Mouse (Mus musculus) hindbrain, embryonic 12.5 days (tissue): ENCODE measurements around the gene Tle6. TPM values are rescaled to one million over a fixed set of nuclear protein-coding genes. Genes with fewer than 3 reads are reported as not detected.

Source experiments
- ATAC-seq: fragments of 200-750 bp; cut with Nextera tagmentation; 2 replicates; pipeline ENCODE4 v1.8.0; 2017; ENCODE audit warnings: moderate TSS enrichment; ENCODE audit not compliant: low FRiP score
- H3K27ac ChIP-seq: fragments of 300-500 bp; sonication (generic); 2 replicates; pipeline ENCODE4 v1.5.1; 2016; ENCODE audit warnings: mild to moderate bottlenecking
- H3K27me3 ChIP-seq: fragments of 300-500 bp; sonication (generic); 2 replicates; pipeline ENCODE4 v1.6.1; 2016; ENCODE audit warnings: mild to moderate bottlenecking
- H3K36me3 ChIP-seq: fragments of 300-500 bp; sonication (generic); 2 replicates; pipeline ENCODE4 v1.6.1; 2016; ENCODE audit warnings: mild to moderate bottlenecking
- H3K4me1 ChIP-seq: fragments of 300-500 bp; sonication (generic); 2 replicates; pipeline ENCODE4 v1.6.1; 2016
- H3K4me2 ChIP-seq: fragments of 300-500 bp; sonication (generic); replicated peaks from 2 replicates; pipeline ENCODE4 v1.6.1; 2016; ENCODE audit warnings: mild to moderate bottlenecking
- H3K4me3 ChIP-seq: fragments of 300-500 bp; sonication (generic); 2 replicates; pipeline ENCODE4 v1.5.1; 2016; ENCODE audit warnings: mild to moderate bottlenecking
- H3K9ac ChIP-seq: fragments of 300-500 bp; sonication (generic); 2 replicates; pipeline ENCODE4 v1.6.1; 2016; ENCODE audit warnings: mild to moderate bottlenecking, moderate library complexity
- H3K9me3 ChIP-seq: fragments of 300-500 bp; sonication (generic); replicated peaks from 2 replicates; pipeline ENCODE4 v1.6.1; 2016; ENCODE audit warnings: mild to moderate bottlenecking
- WGBS: fragments of 180-500 bp; shearing (Covaris S2); methylation state at CpG from one replicate; pipeline ENCODE4 v1.1.7; 2016; 5-methylcytosine and 5-hydroxymethylcytosine counted together
- polyA plus RNA-seq: library from polyadenylated mRNA; unstranded; fragments of >200 nt; fragmentation: Nextera tagmentation; extraction: Ambion mirVana; gene quantifications from 2 replicates; pipeline ENCODE4 v1.2.1, GENCODE M21; 2016

Gene Tle6
- polyA plus RNA-seq, 1 experiment from 2014 or later, result 8.3 TPM

DNA sequence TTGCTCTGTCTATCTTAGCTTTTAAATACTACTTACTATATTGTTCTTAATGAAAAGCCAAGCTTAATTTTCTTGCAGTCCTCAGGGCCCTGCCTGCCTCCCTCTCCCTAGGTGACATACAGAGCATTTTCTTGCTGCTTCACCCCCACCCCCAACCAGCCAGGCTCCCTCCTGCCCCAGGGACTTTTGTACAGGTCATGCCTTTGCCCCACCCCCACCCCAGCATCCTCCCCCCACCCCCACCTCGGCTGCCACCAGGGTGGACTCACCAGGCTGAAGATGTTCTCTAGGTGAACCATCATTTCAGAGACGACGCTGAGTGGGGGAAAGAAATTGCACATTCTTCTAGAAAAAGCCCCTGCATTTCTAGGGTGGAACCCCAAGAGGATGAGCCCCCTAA, 2.5 kb downstream of the Tle6 start:
- Histone ChIP-seq H3K27ac (no peak overlapping the region), H3K4me1 (peaks cover 55% of the 10 kb centered on the region), H3K9me3 (no peaks in the 10 kb centered on the region), H3K36me3 (no peaks in the 10 kb centered on the region), H3K4me2 (no peak overlapping the region), H3K9ac (no peak overlapping the region), H3K27me3 (peaks cover 74% of the 10 kb centered on the region), H3K4me3 (no peak overlapping the region)
- 29% methylated on average over 3 of the region's 3 CpGs for WGBS
- no peak for ATAC-seq

DNA sequence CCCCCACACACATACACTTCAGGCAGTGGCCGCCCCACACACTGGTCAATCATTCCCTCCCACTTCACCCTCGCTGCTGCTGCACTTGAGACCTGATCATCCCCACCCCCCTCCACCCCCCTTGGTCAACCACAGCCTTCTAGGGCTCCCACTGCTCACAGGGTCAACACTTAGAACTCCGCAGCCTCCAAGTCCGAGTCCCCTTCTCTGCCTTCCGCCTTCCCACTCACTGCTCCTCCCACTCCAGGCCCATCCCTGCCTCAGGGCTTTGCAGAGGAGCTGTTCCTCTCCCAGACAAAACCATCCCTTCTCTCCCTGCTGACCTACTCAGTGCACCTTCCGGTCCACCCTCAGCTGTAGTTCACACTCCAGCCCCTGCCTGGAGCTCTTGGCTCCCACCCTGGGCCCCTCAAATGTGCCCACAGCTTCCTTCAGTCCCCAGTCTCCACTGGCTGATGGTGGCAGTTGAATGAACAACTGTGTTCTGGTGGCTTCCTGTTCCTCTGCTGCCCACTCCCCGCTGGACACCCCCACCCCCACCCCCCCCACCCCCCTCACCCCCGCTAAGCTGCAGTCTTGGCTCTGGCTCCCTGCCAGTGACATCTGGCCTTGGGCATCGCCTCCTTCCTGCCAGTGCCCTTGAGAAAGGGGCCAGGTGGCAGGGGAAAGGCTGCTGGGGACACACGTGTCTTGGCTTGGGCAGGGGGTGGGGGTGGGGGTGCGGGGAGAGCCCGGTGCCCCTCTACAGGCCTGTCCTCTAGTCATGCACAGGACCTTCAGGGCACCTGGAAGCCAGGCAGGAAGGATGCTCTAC, 3.5 kb downstream of the Tle6 start:
- WGBS, result 3% methylated on average over 12 of the region's 12 CpGs
- peak overlapping the region; percentile 79 for H3K27ac ChIP-seq
- H3K4me3 ChIP-seq, result no peak overlapping the region
- H3K36me3 ChIP-seq, result no peaks in the 10 kb centered on the region
- peak; percentile 21 for ATAC-seq
- H3K27me3 ChIP-seq, result peaks cover 84% of the 10 kb centered on the region
- H3K9ac ChIP-seq, result peak overlapping the region; percentile 28
- H3K4me2 ChIP-seq, result peak overlapping the region; percentile 41
- H3K4me1 ChIP-seq, result peaks cover 51% of the 10 kb centered on the region
- H3K9me3 ChIP-seq, result no peaks in the 10 kb centered on the region

DNA sequence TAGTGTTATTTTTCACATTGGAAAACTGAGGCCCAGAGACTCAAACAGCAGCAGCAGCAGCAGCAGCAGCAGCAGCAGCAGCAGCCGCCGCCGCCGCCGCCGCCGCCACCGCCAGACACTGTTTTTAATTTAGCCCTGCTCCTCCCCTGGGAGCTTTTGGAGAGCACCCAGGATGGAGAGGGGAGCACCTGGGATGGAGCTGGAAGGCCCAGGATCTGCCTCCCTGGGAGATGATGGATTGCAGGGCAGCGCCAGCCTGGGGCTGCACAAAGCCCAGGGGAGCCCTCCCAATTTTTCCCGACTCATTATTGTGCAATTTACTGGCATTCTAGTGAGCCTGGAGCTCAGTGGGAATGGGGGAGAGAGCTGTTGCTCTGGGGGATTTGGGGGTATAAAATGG, 4.3 kb downstream of the Tle6 start:
- Histone ChIP-seq H3K27ac (peak overlapping the region; percentile 79), H3K4me2 (peak overlapping the region; percentile 41), H3K9ac (peak overlapping the region; percentile 32; the same call in 1 of the 2 replicates), H3K9me3 (no peaks in the 10 kb centered on the region), H3K27me3 (peaks cover 87% of the 10 kb centered on the region), H3K4me1 (peaks cover 47% of the 10 kb centered on the region), H3K36me3 (no peaks in the 10 kb centered on the region), H3K4me3 (no peak overlapping the region; the same call in 1 of the 2 replicates)
- WGBS, result 4% methylated on average over 10 of the region's 10 CpGs
- ATAC-seq, result peak; percentile 12

DNA sequence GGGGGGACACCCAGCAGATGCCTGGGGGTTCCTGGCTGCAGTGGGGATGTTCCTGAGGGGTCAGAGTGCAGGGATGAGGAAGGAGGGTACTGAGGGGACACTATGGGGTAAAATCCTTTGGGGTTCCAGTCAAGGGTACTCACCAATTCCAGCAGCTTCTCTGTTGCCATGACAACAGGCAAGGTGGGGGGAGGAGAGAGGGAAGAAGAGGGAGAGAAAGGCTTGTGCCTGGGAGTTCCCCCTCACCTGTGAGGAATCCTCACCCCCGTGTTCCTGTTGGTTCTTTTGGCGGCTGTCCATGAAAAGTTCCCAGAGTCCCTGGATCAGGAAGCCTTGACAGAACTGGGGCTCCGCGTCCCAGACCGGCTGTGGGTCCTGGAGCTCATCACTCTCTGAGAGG, 5.3 kb downstream of the Tle6 start:
- no peak for ATAC-seq
- no peaks in the 10 kb centered on the region for H3K36me3 ChIP-seq
- peaks cover 92% of the 10 kb centered on the region for H3K27me3 ChIP-seq
- H3K27ac ChIP-seq, result no peak overlapping the region
- H3K4me2 ChIP-seq, result 0 out of 2 replicates have a peak overlapping the region, but pooled peaks have one; percentile 41
- H3K9me3 ChIP-seq, result no peaks in the 10 kb centered on the region
- no peak overlapping the region; the same call in 1 of the 2 replicates for H3K9ac ChIP-seq
- 38% methylated on average over 5 of the region's 5 CpGs for WGBS
- H3K4me3 ChIP-seq, result no peak overlapping the region
- H3K4me1 ChIP-seq, result peaks cover 38% of the 10 kb centered on the region

DNA sequence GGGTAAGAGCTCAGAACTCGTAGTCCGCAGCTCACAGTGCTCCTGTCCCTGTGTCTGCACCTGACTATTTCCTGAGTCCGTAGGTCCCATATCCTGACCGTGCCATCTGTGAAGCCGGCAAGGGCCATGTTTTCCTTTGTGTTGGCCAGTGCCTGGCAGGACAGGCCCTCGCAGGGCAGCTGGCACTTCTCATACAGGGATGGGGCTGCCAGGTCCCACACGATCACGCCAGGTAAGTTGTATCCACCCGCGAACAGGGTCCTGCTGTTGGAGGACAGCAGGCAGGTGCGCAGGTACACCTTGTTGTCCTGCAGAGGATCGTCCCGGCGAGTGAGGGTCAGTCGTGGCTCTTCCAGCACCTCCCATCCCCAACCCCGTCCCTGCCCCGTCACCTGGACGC, 6.9 kb downstream of the Tle6 start:
- H3K36me3 ChIP-seq, result no peaks in the 10 kb centered on the region
- 76% methylated on average over 18 of the region's 18 CpGs for whole genome bisulfite sequencing
- no peak overlapping the region for H3K9ac ChIP-seq
- no peak overlapping the region for H3K4me2 ChIP-seq
- H3K9me3 ChIP-seq, result no peaks in the 10 kb centered on the region
- H3K27me3 ChIP-seq, result peaks cover 94% of the 10 kb centered on the region
- H3K27ac ChIP-seq, result no peak overlapping the region
- H3K4me1 ChIP-seq, result peaks cover 37% of the 10 kb centered on the region
- no peak for ATAC-seq
- no peak overlapping the region for H3K4me3 ChIP-seq

DNA sequence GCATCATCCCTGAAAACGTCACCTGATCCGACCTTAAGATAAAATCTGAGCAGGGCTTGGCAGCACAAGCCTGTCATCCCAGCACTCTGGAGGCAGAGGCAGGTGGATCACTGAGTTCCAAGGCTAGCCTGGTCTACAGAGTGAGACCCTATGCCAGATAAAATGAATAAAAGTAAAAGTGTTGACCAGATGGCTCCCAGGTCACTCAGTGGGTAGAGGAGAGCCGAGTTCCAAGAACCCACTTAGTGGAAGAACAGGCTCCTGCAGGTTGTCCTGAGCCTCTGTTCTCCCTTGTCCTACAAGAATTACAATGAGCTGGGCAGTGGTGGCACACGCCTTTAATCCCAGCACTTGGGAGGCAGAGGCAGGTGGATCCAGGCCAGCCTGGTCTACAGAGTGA, 7.7 kb downstream of the Tle6 start:
- Histone ChIP-seq H3K9ac (no peak overlapping the region), H3K4me1 (peaks cover 32% of the 10 kb centered on the region), H3K27ac (no peak overlapping the region), H3K9me3 (no peaks in the 10 kb centered on the region), H3K27me3 (peaks cover 90% of the 10 kb centered on the region), H3K36me3 (no peaks in the 10 kb centered on the region), H3K4me3 (no peak overlapping the region), H3K4me2 (no peak overlapping the region)
- ATAC-seq, result no peak
- WGBS, result 74% methylated on average over 4 of the region's 4 CpGs

DNA sequence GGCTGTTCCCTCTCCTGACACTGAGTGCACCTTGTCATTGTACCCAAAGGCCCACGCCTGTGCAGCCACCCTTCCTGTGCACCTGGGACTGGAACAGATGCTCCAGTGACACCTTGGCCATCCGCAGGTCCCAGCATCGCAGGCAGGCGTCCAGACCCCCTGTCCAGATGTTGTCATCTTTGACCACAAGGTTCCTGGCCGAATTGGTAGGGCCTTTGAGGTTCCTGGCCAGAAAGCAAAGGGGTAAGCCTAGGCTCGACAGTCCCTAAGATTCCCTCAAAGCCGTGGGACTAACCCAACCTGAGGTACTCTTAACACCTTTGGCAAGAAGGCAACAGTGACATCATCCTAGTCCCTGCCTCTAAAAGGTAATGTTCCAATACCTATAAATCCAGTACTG, 8.2 kb downstream of the Tle6 start:
- H3K9ac ChIP-seq, result no peak overlapping the region
- no peak overlapping the region for H3K4me3 ChIP-seq
- no peak overlapping the region for H3K27ac ChIP-seq
- peaks cover 27% of the 10 kb centered on the region for H3K4me1 ChIP-seq
- peaks cover 3% of the 10 kb centered on the region; the same call in 1 of the 2 replicates for H3K36me3 ChIP-seq
- H3K9me3 ChIP-seq, result no peaks in the 10 kb centered on the region
- H3K27me3 ChIP-seq, result peaks cover 86% of the 10 kb centered on the region
- no peak for ATAC-seq
- no peak overlapping the region for H3K4me2 ChIP-seq
- 83% methylated on average over 7 of the region's 7 CpGs for WGBS

DNA sequence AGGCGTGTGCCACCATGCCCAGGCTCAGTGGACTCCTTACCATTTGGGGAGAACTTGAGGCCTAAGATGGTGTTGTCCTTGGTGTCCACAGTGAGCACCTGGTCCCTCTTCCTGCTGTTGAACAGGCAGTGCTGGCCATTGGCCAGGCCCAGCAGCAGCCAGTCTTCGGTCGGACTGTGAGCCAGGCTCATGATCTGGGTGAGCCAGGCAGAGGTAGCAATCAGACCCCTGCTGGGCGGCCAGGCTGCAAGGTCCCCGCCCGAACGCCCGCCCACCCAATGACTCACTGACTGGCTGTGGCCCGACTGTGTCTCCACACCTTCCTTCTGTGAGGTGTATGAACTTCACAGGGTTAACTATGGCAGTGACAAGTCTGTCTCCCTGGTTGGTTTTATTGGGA, 9.0 kb downstream of the Tle6 start:
- peaks cover 86% of the 10 kb centered on the region for H3K27me3 ChIP-seq
- no peaks in the 10 kb centered on the region for H3K9me3 ChIP-seq
- peaks cover 19% of the 10 kb centered on the region for H3K4me1 ChIP-seq
- no peak overlapping the region for H3K4me2 ChIP-seq
- no peak overlapping the region for H3K9ac ChIP-seq
- no peak overlapping the region for H3K27ac ChIP-seq
- no peak overlapping the region for H3K4me3 ChIP-seq
- no peak for ATAC-seq
- H3K36me3 ChIP-seq, result peaks cover 6% of the 10 kb centered on the region; the same call in 1 of the 2 replicates
- WGBS, result 75% methylated on average over 9 of the region's 9 CpGs

DNA sequence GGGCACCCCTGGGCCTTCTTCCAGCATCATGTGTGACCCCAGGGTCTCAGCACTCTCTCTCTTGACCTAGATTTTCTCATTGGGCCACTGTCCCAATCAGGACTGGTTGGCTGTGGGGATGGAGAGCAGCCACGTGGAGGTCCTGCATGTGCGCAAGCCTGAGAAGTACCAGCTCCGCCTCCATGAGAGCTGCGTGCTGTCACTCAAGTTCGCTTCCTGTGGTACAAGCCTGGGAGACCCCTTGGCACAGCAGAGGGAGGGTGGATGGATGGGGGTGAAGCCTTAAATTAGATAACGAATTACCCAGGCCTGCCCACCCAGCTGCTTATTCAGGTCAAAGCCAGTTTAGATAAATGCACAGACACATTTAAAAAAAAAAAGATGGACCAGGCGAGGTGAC, 12.1 kb downstream of the Tle6 start:
- no peak for ATAC-seq
- no peaks in the 10 kb centered on the region for H3K4me1 ChIP-seq
- peaks cover 76% of the 10 kb centered on the region for H3K27me3 ChIP-seq

DNA sequence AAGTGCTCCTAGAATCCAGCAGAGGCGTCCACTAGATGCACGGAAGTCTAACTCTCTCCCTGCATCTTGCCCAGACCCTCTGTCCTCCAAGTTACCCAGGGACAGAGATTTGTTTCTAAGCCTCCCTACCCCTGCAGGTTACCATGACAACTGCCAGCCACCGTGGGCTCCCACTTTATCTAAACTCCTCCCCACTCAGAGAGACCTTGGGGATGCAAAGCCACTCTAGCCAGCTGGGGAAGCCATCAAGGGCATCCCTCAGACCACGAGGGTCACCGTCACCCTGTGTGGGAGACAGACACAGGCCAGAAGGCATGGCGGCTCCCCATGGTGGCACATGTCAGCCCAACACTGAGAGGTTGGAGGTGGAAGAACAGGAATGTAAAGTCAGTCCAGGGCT, 17.5 kb downstream of the Tle6 start:
- no peak for ATAC-seq
- H3K9me3 ChIP-seq, result no peaks in the 10 kb centered on the region
- H3K27ac ChIP-seq, result no peak overlapping the region
- no peak overlapping the region for H3K4me2 ChIP-seq
- peaks cover 79% of the 10 kb centered on the region for H3K27me3 ChIP-seq
- H3K4me1 ChIP-seq, result peaks cover 29% of the 10 kb centered on the region
- peaks cover 6% of the 10 kb centered on the region; the same call in 1 of the 2 replicates for H3K36me3 ChIP-seq
- WGBS, result 39% methylated on average over 6 of the region's 6 CpGs
- H3K4me3 ChIP-seq, result no peak overlapping the region
- H3K9ac ChIP-seq, result no peak overlapping the region

More for the DNA sequence above, 12.1 kb downstream of the Tle6 start:
- Histone ChIP-seq H3K9ac (no peak overlapping the region), H3K4me2 (no peak overlapping the region), H3K36me3 (peaks cover 6% of the 10 kb centered on the region; the same call in 1 of the 2 replicates), H3K9me3 (no peaks in the 10 kb centered on the region), H3K4me3 (no peak overlapping the region), H3K27ac (no peak overlapping the region)
- 61% methylated on average over 7 of the region's 7 CpGs for WGBS

DNA sequence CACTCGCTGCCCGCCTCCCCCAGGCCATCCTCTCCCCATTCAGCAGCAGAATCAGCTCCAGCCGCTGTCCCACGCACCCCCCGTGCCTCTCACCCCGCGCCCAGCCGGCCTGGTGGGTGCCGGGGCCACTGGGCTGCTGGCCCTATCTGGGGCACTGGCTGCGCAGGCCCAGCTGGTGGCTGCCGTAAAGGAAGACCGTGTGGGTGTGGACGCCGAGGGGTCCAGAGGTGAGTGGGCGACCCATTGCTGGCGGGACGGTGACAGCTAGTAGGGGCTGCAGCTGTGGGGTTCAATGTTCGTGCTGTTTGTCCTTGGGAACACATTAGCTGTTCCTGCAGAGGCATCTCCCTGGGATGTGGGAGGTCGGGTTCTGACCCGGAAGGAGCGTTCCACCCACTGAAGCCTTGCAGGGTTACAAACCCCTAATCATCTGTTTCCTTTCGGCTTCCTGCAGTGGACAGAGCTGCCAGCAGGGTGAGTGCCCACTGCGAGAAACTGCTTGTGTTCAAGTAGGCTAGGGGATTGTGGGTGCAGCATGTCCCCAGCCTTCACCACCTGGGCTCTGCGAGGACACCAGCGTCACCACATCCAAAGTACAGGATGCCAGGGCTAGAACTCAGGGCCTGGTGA, 20.3 kb downstream of the Tle6 start:
- H3K4me2 ChIP-seq, result no peak overlapping the region
- peaks cover 36% of the 10 kb centered on the region for H3K4me1 ChIP-seq
- H3K36me3 ChIP-seq, result no peaks in the 10 kb centered on the region
- H3K27ac ChIP-seq, result no peak overlapping the region
- WGBS, result 55% methylated on average over 24 of the region's 25 CpGs
- H3K9me3 ChIP-seq, result no peaks in the 10 kb centered on the region
- peak overlapping the region; percentile 32 for H3K9ac ChIP-seq
- H3K27me3 ChIP-seq, result peaks cover 83% of the 10 kb centered on the region
- no peak for ATAC-seq
- no peak overlapping the region for H3K4me3 ChIP-seq

DNA sequence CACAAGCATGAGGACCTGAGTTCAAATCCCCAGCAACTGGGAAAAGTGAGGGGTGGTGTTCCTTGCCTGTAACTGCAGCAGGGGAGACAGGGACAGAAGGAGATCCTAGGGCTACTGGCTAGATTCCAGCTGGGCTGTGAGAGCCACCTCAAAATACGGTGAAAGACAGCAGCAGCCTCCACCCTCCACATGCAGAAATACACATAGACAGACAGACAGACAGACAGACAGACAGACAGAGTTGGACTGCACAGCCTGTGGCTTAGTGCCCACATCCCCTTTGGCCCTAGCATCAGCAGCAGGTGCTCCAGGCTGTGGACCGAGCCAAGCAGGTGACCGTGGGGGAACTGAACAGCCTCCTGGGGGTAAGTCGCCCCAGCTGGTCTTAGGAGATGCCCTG, 20.9 kb downstream of the Tle6 start:
- Histone ChIP-seq H3K4me3 (no peak overlapping the region), H3K27me3 (peaks cover 85% of the 10 kb centered on the region), H3K36me3 (no peaks in the 10 kb centered on the region), H3K9me3 (no peaks in the 10 kb centered on the region), H3K9ac (peak overlapping the region; percentile 32), H3K27ac (no peak overlapping the region), H3K4me1 (peaks cover 42% of the 10 kb centered on the region), H3K4me2 (no peak overlapping the region)
- no peak for ATAC-seq
- WGBS, result 73% methylated on average over 4 of the region's 4 CpGs
